24 mouse cellular contexts compared by ENCODE assay signal in the genomic region with DNA sequence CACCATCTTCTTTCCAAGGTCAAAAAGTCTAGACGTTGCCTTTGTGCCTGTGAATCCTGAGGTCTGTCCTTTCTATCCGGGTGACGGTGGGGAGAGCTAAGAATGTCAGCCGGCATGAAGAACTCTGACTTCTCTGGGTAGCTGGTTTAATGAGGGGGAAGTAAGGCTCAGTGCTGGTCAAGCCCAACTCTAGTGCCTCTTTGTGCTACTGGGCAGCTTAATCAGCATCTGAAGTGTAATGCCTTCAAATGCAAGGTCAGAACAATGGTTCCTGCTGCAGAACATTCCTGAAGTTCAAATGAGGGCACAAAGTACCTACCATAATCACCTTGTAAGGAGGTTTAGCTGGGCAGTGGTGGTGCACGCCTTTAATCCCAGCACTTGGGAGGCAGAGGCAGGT.
"Had no signal": no experiment of that assay in that cellular context is flagged by ENCODE, and none has a peak within 500 bp of the region (broad histone marks: within the 10 kb centered on the region; RNA-seq: fewer than 3 reads in every experiment).

No protein-coding gene starts in this region.

- DNase-seq: cerebellum, adult 9-11 months; cerebellum, postnatal 14 days; cerebellum, postnatal 25 days; cerebellum, postnatal 36 days; embryo, embryonic 11 days; forebrain, postnatal 0 days; gastrocnemius, adult 2 months; gastrocnemius, postnatal 10 days; gastrocnemius, postnatal 14 days; gastrocnemius, postnatal 25 days; gastrocnemius, postnatal 36 days; heart, adult 11 months; heart, adult 18-20 months; heart, adult 2 months had no signal

- H3K27ac ChIP-seq: embryonic facial prominence, embryonic 10.5 days; embryonic facial prominence, embryonic 12.5 days; embryonic facial prominence, embryonic 13.5 days; embryonic facial prominence, embryonic 15.5 days; forebrain, embryonic 10.5 days; forebrain, embryonic 12.5 days; forebrain, embryonic 13.5 days; forebrain, embryonic 15.5 days; gastrocnemius, adult 2 months; heart, adult 2 months; heart, embryonic 10.5 days had no signal

- H3K9ac ChIP-seq: embryonic facial prominence, embryonic 12.5 days; embryonic facial prominence, embryonic 13.5 days; embryonic facial prominence, embryonic 15.5 days; forebrain, embryonic 12.5 days; forebrain, embryonic 13.5 days; forebrain, embryonic 15.5 days; forebrain, postnatal 0 days had no signal

- H3K4me3 ChIP-seq: embryonic facial prominence, embryonic 10.5 days; embryonic facial prominence, embryonic 12.5 days; embryonic facial prominence, embryonic 13.5 days; embryonic facial prominence, embryonic 15.5 days; erythroblast, embryonic 14.5 days; forebrain, embryonic 10.5 days; forebrain, embryonic 12.5 days; forebrain, embryonic 13.5 days; forebrain, embryonic 15.5 days; gastrocnemius, adult 2 months; heart, adult 2 months; heart, embryonic 10.5 days had no signal

- H3K36me3 ChIP-seq: embryonic facial prominence, embryonic 10.5 days; embryonic facial prominence, embryonic 12.5 days; embryonic facial prominence, embryonic 13.5 days; embryonic facial prominence, embryonic 15.5 days; forebrain, embryonic 10.5 days; forebrain, embryonic 12.5 days; forebrain, embryonic 15.5 days; heart, embryonic 10.5 days had no signal

- H3K4me1 ChIP-seq: embryonic facial prominence, embryonic 15.5 days had no signal

- H3K9me3 ChIP-seq: embryonic facial prominence, embryonic 10.5 days; embryonic facial prominence, embryonic 12.5 days; embryonic facial prominence, embryonic 13.5 days; embryonic facial prominence, embryonic 15.5 days; forebrain, embryonic 10.5 days; forebrain, embryonic 12.5 days; forebrain, embryonic 13.5 days; forebrain, embryonic 15.5 days; heart, embryonic 10.5 days had no signal
